Mouse (Mus musculus) frontal cortex, postnatal 25 days (tissue): Measurements from ENCODE around the gene Cldn6.

Experiments
- DNase-seq, 2 experiments: peaks; one replicate each; pipeline ENCODE4 v3.0.0; 2022; ENCODE audit warnings: low spot score in 2 of 2

The Cldn6 gene

DNA sequence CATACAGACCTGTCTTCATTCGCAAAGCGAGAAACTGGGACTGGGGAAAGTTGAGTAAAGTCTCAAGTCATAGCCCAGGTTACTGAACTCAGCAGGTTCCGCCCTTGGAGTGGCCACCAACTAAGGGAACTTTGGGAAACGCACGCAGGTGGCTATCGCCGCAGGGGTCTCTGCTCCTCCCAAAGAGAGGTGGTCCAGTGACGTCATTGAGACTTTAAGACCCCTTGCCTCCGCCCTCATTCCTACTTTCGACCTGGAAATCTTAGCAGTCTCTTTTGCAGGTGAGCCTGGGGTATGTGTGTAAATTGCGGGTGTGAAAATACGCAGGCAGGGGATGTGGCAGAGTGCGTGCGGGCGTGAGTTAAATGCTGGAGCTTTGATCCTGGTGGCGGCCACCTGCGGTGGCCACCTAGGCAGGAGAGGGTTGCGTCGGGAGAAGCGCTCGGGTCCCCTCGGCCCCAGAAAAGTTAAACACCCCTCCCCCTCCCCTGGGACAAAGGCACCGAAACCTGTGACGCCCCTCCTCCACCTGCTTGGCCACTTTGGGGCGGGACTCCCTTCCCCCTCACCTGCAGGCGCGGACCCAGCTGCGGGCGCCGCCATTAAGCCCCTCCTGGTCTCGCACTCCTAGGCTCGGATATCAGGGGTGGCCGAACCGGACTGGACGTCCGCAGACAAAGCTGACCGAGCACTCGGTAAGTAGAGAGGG, at the start of gene Cldn6:
Gene Cldn6 (plus strand): TSS at position 123 of the 709 bp plus-strand sequence.
- no peak for DNase-seq

DNA sequence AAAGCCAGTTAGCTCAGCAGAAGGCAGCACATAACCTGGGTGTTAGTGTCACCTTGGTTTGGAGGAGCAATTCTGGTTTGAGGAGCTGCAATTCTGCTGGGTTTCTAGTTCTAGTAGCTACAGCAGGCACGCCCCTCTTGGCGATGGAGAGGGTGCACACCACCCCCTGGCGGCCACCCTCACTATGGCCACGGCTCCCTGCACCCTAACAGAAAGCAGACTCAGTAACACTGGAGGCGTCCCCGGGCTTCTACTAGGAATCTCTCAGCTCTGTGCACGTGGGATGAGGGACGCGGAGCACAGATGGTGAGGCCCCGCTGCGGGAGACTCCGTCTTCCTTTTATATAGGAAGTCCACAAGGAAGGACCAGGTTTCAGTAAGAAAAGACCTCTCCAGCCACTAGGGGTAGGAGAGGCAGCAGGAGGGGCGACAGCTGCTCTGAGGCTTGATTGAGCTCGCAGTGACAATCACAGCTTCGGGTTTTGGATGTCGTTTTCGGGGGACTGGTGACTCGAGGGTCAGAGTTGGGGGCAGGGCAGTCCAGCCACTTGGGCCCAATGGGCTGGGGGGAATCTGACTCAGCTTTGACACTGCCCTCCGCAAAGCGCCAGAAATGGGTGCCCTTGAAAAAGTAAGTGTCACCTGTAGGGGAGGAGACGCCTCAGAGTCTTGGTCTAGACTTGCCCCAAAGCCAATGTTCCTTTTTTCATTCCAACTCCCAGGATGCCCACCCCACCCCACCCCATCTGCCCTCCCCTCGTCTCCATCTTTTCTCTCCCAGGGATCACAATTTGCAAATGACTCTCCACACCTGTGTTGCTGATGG, 48.6 kb upstream of the Cldn6 start:
- peak; percentile 66 to 81 for DNase-seq

GRCm38 (mm10) chr17:23631241-23631640, 47.8 kb upstream of the Cldn6 start:
- DNase-seq = no peak

DNA sequence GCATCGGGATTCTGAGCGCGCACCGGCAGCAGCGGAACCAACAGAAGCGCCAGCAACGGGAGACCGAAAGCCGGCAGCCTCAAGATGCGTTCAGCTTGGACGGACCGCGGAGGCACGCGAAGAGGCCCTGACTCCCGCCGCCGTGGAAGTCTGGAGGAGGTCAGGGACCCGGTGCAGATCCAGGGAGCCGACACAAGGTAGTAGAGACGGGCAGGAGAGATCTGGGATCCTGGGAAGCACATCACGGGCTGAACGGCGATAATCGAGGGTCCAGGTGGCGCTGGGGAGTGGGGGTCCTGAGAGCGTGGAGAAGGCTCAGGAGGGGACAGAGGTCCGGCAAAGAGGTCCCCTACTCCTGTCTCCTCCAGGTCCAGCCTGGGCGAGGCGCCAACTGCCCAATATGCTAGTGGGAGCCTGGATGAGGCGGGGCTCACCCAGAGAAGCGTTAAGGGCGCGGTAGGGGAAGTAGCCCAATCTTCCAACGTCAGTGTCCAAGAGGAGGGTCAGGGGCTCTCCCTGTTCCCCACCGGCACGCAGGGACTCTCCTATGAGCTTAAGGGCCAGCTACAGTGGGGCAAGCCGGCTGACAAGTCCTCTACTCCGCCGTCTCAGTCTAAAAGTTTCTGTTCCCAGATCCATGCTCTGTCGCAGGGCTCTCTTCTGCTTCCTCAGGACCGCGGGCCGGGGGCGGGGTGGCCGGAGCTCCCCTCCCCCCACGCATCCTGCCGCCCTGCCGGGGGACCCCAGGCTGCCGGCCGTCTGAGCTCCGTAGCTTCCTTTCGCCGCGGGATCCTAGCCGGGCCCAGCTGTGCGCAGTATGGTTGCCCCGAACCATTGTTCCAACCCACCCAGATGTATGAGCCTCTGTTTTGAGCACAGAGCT, 34.2 kb upstream of the Cldn6 start, which contains the start of gene Mmp25:
Gene Mmp25 (minus strand): TSS at position 665 of the 883 bp plus-strand sequence.
- DNase-seq = no peak

DNA sequence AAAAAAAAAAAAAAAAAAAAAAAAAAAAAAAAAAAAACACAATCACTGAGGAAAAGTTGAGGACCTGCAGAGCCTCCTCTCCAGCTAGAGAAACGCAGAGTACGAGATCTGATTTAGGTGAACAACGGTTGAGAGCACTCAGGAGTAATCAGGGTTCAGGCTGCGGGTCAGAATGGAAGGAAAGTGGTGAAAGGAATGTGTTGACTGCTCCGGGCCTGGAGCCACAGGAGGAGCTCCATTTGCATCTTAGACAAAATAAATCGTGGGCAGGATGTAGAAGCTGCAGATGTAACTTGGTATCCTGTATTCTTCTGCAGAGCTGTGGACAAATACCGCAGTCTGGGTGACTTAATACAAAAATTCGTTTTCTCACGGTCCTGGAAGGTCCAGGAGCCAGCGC, 33.2 kb upstream of the Cldn6 start:
- no peak for DNase-seq

DNA sequence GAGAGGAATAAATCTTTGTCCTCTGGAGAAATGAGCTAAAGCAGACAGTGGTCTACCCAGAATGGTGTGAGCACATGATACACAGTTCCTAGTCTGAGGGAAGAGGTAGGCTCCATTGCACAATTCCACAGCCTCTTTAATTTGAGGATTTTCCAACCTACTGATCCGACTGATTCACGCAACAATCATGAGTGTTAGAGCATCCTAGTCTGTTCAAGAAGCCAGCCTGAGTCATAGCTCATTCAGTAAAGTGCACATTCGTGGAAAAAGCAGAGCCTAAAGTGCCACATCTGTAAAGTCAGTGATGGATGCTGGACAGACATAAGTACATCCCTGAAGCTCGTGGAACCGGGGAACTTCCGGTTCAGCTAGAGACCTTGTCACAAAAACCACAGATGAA, 27.7 kb upstream of the Cldn6 start:
- DNase-seq = no peak

DNA sequence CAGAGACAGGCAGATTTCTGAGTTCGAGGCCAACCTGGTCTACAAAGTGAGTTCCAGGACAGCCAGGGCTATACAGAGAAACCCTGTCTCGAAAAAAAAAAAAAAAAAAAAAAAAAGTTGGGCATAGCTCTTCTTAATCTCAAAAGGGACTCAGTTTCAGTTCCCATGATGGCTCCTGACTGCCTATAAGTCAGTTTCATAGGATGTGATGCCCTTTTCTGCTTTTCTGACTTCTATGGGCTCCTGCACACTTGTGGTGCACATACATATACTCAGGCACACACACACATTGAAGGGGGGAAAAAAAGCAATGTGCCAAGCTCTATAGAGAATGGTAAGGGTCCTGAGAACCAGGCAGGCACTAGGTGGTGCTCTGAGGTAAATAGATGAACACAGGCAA, 25.7 kb upstream of the Cldn6 start:
- DNase-seq = no peak

DNA sequence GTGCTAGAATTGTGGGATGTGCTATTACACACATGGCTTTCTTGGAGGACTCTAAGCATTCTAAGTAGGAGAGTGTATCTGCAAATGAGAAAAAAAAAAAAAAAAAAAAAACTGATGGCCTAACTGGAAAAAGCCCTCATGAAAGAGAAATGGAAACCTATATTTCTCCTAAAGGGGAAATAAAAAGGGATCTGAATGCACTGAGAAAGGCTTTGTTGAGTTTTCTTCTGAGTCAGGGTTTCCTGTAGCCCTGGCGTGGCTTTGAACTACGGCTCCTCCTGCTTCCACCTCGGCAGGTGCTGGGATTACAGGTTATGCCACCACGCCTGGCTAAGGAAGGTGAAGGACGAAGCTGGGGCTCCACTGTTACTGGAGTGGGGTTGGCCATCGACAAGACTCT, 25.0 kb upstream of the Cldn6 start:
- DNase-seq = no peak

DNA sequence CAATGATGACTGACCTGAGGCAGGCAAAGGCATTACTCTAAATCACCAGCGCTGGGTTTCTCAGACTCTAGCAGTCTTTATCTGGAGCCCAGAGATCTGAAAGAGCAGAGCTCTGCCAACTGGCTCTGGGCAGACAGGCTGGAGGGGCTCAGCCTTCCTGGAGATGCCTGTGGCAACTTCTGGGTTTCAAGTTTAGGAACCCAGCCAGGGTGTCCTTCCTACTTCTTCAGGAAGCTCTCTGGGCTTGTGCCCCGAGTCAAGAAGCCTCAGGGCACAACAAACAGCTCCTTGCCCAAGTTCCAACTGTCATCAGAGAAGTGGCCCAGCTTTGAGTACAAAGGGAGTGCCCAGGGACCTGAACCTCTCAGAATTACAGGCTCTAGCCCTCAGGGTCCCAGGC, 24.6 kb upstream of the Cldn6 start:
- no peak for DNase-seq

DNA sequence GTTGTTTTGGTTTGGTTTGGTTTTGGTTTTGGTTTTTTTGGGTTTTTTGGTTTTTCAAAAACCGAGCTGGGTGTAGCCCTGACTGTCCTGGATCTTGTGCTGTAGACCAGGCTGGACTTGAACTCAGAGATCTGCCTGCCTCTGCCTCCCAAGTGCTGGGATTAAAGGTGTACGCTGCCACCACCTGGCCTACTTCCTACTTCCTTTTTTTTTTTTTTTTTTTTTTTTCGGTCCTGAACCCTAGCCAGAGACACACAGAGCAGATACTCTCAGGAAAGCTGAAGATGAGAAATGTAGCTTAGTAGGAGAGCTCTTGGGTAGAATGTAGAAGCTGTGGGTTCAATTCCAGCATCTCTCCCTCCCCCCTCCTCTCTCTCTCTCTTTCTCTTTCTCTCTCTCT, 20.6 kb upstream of the Cldn6 start:
- no peak for DNase-seq

DNA sequence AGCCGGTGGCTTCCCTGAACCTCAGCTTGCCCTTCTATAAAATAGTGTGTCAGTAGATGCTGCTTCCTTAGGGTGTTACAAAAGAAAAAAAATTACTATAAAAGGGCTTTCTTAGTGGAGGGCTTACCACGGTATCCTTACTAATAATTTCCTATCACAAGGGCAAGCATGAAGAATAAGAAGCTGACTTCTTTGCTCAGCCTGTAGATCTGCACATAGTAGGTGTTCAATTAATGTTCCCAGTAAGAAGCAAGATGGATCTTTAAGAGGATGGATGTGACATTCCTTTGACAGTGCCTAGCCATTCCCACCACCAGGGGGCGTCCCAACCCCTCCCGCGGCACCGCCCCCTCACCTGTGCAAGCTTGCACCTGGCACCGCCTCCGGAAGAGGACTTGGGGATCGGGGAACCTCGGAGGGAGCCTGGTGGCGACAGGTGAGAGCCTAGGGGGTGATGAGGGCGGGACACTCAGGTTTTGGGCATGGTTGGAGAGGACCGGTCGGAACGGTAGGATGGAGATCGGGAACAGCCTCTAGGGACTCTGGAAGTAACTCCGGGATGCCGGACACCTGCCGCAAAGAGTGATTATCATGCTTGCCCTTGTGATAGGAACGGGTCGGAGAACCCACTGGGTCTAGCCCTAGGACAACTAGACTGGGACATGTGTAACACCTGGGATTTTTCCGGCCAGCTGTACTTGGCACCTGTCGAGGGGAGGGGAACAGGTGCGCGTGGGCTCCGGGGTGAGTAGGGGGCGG, 18.8 kb upstream of the Cldn6 start, which contains the start of gene Bicdl2:
Gene Bicdl2 (plus strand): TSS at position 390 of the 759 bp plus-strand sequence.
- DNase-seq = no peak

- DNase-seq = no peak
These were observed 18.2 kb upstream of the Cldn6 start for GRCm38 (mm10) chr17:23660876-23661200.

DNA sequence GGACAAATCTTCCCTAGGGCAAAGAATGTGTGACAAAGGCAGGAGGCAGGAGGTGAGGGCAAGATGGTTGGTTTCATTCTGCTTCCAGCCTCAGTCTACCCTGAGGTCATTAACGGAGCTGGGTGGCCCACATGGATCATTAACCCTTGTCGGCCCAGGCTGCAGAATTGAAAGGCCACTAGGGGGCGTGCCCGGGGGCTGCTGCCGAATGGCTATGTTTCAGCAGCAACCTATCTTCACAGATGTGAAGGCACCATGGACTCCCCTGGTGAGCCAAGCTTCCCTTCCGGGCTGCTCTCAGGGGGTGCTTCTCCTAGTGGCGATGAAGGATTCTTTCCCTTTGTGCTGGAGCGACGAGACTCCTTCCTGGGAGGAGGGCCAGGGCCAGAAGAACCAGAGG, 17.5 kb upstream of the Cldn6 start:
- no peak for DNase-seq

DNA sequence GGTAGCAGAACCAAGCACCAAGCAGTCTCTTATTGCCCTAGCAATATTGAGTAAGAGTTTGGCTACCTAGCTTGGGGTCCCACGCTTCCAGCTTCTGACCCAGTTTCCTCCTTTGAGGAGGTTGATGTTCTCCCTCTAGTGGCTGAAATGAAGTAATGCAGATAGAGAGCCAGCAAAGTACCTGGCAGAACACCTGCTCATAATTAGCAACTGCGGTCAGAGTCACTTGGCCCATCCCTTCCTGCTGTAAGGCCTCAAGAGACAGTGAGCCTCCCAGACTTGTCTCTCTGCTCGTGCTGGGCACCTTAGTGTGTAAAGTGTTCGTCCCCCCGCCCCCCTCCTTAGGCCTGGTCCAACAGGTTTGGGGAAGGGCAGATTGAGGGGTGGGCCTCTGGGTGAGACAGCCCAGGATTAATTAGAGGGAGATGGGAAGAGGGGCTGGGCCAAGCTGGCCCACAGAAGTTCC, 14.5 kb upstream of the Cldn6 start:
- DNase-seq = no peak

DNA sequence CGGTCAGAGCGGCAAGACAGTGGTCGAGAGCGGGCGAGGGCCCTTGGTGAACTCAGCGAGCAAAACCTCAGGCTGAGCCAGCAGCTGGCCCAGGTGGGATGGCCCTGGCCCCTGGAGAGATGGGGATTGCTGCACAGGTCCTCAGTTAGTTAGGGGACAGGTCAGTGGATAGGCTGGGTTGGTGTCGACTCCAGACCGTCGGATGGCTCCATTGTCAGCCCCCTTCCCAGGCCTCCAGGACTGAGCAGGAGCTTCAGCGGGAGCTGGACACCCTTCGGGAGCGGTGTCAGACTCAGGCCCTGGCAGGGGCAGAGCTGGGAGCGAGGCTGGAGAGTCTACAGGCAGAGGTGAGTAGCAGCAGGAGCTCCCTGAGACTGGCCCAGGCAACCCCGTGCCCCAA, 13.5 kb upstream of the Cldn6 start:
- DNase-seq = no peak

DNA sequence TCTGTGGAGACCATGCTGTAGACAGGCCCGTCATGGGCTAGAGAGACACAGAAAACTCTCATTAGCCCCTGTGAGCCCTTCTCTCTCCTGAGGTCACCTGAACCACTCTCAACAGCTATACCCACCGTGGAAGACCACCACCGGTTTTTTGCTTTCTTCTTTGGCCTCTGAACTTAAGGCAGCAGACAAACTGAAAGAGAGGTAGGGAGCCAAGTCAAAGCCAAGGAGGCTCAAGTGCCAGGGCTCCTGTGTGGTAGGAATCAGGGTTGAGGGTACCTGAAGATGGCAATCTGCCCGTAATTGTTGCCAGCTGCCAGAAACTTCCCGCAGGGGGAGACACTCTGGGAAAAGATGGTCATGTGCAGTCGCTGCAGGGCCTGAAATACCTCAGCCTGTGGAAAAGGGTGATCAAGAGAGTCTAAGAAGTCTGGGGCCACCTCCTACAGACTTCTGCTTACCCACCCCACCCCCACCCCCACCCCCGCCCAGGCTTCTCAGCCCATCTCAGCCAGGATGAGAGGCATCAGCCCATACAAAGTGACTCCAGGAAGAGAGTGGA, 8.5 kb upstream of the Cldn6 start:
- DNase-seq = no peak

- DNase-seq = no peak
These were observed 7.5 kb upstream of the Cldn6 start for GRCm38 (mm10) chr17:23671519-23671918.

GRCm38 (mm10) chr17:23672761-23673160, 6.3 kb upstream of the Cldn6 start:
- DNase-seq = no peak

GRCm38 (mm10) chr17:23673424-23674073, 5.5 kb upstream of the Cldn6 start, which contains the start of the genes Hcfc1r1 and Thoc6:
TSS of gene Hcfc1r1 (plus strand) at chr17:23673596.
TSS of gene Thoc6 (minus strand) at chr17:23673882.
- DNase-seq = peak; percentile 92

DNA sequence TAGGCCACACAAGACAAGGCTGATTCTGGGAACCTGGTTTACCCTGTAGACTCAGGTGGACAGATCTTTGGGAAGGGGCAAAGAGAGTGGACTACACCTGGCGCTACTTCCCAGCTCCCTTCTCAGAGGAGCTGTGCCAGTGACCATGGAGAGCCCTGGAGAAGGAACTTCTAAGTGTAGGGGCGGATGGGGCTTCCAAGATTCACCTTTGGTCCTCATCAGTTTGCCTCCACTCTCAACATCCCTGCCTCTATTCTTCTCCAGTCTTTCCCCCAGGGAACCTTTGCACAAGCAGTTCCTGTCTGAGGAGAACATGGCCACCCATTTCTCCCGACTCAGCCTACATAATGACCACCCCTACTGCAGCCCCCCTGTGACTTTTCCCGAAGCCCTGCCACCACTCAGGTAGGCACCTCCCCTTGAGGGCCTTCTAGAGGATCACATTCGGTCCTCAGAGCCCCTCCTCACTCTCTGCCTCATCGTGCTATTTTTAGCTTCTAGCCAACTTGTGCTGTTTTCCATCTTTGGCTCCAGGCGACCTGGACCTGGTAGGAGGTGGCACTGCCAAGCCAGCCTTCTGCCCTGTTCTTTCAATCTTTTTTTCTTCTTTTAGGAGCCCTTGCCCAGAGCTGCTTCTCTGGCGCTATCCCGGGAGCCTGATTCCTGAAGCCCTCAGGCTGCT, 4.6 kb upstream of the Cldn6 start:
- DNase-seq = no peak
